Comparison of ENCODE assay signal across 30 mouse cellular contexts in the genomic region with DNA sequence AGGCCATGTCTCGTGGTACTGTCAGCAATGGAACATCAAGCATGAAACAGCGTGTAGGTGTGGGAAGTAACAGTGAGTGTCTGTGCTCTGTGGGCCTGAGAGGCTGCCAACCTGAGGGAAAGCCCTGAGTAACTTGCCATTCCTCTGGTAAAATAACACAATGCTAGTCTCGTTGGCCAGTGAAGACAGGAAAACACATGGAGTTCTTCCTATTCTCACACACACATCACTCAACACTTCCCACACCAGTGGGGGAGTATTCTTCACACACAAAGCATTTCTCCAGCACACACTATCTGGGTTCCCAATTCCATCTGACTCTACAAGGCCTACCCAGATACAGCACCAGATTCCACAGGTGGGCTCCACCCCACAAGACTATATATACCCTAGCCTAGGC. TPM values are rescaled to one million over a fixed set of nuclear protein-coding genes. Genes with fewer than 3 reads are reported as not detected.
DNase-seq lines count a peak whose midpoint lies in the region; ATAC-seq and TF ChIP-seq lines count a peak whose summit lies in the region.
"Had no signal": no experiment of that assay in that cellular context is flagged by ENCODE, and none has a peak within 500 bp of the region (broad histone marks: within the 10 kb centered on the region; RNA-seq: fewer than 3 reads in every experiment).

No protein-coding gene starts in this region.

- H3K27me3 ChIP-seq in cerebellum, adult 2 months (ENCODE audit: control insufficient read depth, insufficient read depth, low read length), result no peaks in the 10 kb centered on the region
- H3K27me3 ChIP-seq: heart, embryonic 12.5 days; kidney, embryonic 15.5 days; limb, embryonic 13.5 days; midbrain, embryonic 15.5 days; Patski had no signal

- ATAC-seq in megakaryocyte-erythroid progenitor cell, adult 5-6 weeks (replicated peaks; ENCODE audit: low FRiP score, low TSS enrichment, poor library complexity, severe bottlenecking), result no peak
- ATAC-seq: forebrain, embryonic 16.5 days; intestine, postnatal 0 days; lung, postnatal 0 days; midbrain, embryonic 15.5 days; Patski had no signal

- no peak overlapping the region for H3K27ac ChIP-seq in cerebellum, adult 2 months (ENCODE audit: insufficient read depth, low read length)
- H3K27ac ChIP-seq: hindbrain, embryonic 14.5 days; kidney, embryonic 15.5 days; limb, embryonic 13.5 days; midbrain, embryonic 10.5 days; midbrain, embryonic 15.5 days had no signal

- H3K4me1 ChIP-seq in cerebellum, adult 2 months (ENCODE audit: control insufficient read depth, insufficient read depth, low read length), result peaks cover 54% of the 10 kb centered on the region
- H3K4me1 ChIP-seq: midbrain, embryonic 15.5 days had no signal

- H3K4me3 ChIP-seq in cerebellum, adult 2 months (replicated peaks; ENCODE audit: insufficient read depth, low read depth, low read length), result no peak overlapping the region
- H3K4me3 ChIP-seq: erythroblast, embryonic 14.5 days; heart, embryonic 12.5 days; kidney, embryonic 15.5 days; limb, embryonic 13.5 days; midbrain, embryonic 10.5 days; midbrain, embryonic 15.5 days had no signal

- intact Hi-C loops in left cerebral cortex, postnatal 10 days (cut with DNase I), result no loop called here

- WGBS in cerebellum, adult 2 months, result 45% methylated on average over 3 of the region's 3 CpGs

- no peak for TF ChIP-seq CTCF in cerebellum, adult 2 months (IDR thresholded peaks at IDR 0.05; ENCODE audit: borderline replicate concordance, insufficient read depth, low read depth, low read length)

- TF ChIP-seq POLR2A in cerebellum, adult 2 months (IDR thresholded peaks at IDR 0.05; ENCODE audit: borderline replicate concordance, insufficient read depth, low read length), result no peak

- DNase-seq in frontal cortex, postnatal 36 days (ENCODE audit: low spot score in 2 of 2), result peak; percentile 28 to 59
- no peak for DNase-seq in frontal cortex, postnatal 14 days (ENCODE audit: low spot score in 2 of 2)
- peak; percentile 34 to 56 for DNase-seq in left cerebral cortex, adult 18-20 months (ENCODE audit: low spot score in 2 of 2)
- no peak for DNase-seq in left cerebral cortex, postnatal 10 days (ENCODE audit: extremely low spot score in 1 of 2, low spot score in 2 of 2)
- DNase-seq in right cerebral cortex, postnatal 36 days (ENCODE audit: low spot score in 2 of 2), result peak; percentile 41 to 58
- no peak for DNase-seq in right cerebral cortex, postnatal 14 days
- no peak for DNase-seq in cerebellum, adult 2 months
- DNase-seq: adrenal gland, postnatal 10 days; cerebellum, adult 11 months; cerebellum, adult 9-11 months; gastrocnemius, postnatal 14 days; heart, postnatal 10 days; kidney, postnatal 25 days; lung, adult 18-20 months; lung, postnatal 4 days; spleen, adult 18-20 months; thymus, adult 18-20 months; thymus, postnatal 25 days had no signal

RNA-seq across cellular contexts. Expression of gene Ppfia1, which starts 23.7 kb away (rescaled TPM):
- total RNA-seq in left cerebral cortex, adult 18-20 months (2021), result 10 to 100 TPM; 28.9 to 37.6 TPM
- 10 to 100 TPM; 33.5 to 35.9 TPM for total RNA-seq in left cerebral cortex, postnatal 10 days (2021)
- polyA plus RNA-seq in cerebellum, adult 2 months (2012; rRNA removed), result 77.6 and 79.6 TPM in 2 replicates
- 69.2 and 98.4 TPM in 2 replicates for total RNA-seq in megakaryocyte-erythroid progenitor cell, adult 5-6 weeks (2014; fragmentation: Nextera tagmentation)
- 77.3 and 106 TPM in 2 replicates for total RNA-seq in megakaryocyte-erythroid progenitor cell, adult 5-6 weeks (2017)

RNA-seq across cellular contexts. Expression of gene Fadd, which starts 52.4 kb away (rescaled TPM):
- 1 to 10 TPM; 2.2 to 2.3 TPM for total RNA-seq in left cerebral cortex, adult 18-20 months (2021)
- 1 to 10 TPM; 2.2 to 3.0 TPM for total RNA-seq in left cerebral cortex, postnatal 10 days (2021)
- polyA plus RNA-seq in cerebellum, adult 2 months (2012; rRNA removed), result 3.3 TPM in 2 replicates
- 10.1 and 10.5 TPM in 2 replicates for total RNA-seq in megakaryocyte-erythroid progenitor cell, adult 5-6 weeks (2014; fragmentation: Nextera tagmentation)
- total RNA-seq in megakaryocyte-erythroid progenitor cell, adult 5-6 weeks (2017), result 5.3 and 9.2 TPM in 2 replicates

RNA-seq across cellular contexts. Expression of gene Cttn, which starts 59.0 kb away (rescaled TPM):
- 100 to 1,000 TPM in 1 of 2 experiments, 10 to 100 TPM in 1; 91.7 to 103 TPM for total RNA-seq in left cerebral cortex, adult 18-20 months (2021)
- total RNA-seq in left cerebral cortex, postnatal 10 days (2021), result 100 to 1,000 TPM; 122 to 136 TPM
- 119 and 131 TPM in 2 replicates for polyA plus RNA-seq in cerebellum, adult 2 months (2012; rRNA removed)
- 23.5 and 23.7 TPM in 2 replicates for total RNA-seq in megakaryocyte-erythroid progenitor cell, adult 5-6 weeks (2014; fragmentation: Nextera tagmentation)
- 34.7 and 42.2 TPM in 2 replicates for total RNA-seq in megakaryocyte-erythroid progenitor cell, adult 5-6 weeks (2017)

Comparison
In these comparisons a context has a peak if more than half of its experiments do, and no peak if none do; other contexts are left out.
1. DNase-seq: peak in frontal cortex, postnatal 36 days (2 of 2), left cerebral cortex, adult 18-20 months (2 of 2) and right cerebral cortex, postnatal 36 days (2 of 2); none in frontal cortex, postnatal 14 days (0 of 2), left cerebral cortex, postnatal 10 days (0 of 2), right cerebral cortex, postnatal 14 days (single experiment) and cerebellum, adult 2 months (0 of 2).